Mouse (Mus musculus): ENCODE measurements around the gene Pacsin2. TPM values are rescaled to one million over a fixed set of nuclear protein-coding genes. Genes with fewer than 3 reads are reported as not detected.

Gene Pacsin2
- polyA plus RNA-seq, 1 experiment: 30.5 TPM

GRCm38 (mm10) chr15:83345898-83346529 lies 118.4 kb downstream of the Pacsin2 start:
- H3K27ac ChIP-seq (ENCODE audit: control insufficient read depth, insufficient read depth, low read length): no peak overlapping the region
- TF ChIP-seq POLR2A (IDR thresholded peaks at IDR 0.05; ENCODE audit: control insufficient read depth, extremely low read depth, insufficient read depth, low read length, poor library complexity): no peak
- no peak for TF ChIP-seq CTCF (IDR thresholded peaks at IDR 0.05; ENCODE audit: borderline replicate concordance, control insufficient read depth, extremely low read depth, insufficient read depth, low read length, poor library complexity)
- H3K36me3 ChIP-seq (ENCODE audit: control insufficient read depth, insufficient read depth, low read length): no peaks in the 10 kb centered on the region
- peaks cover 8% of the 10 kb centered on the region for H3K4me1 ChIP-seq (replicated peaks; ENCODE audit: control insufficient read depth, insufficient read depth, low read length)
- H3K27me3 ChIP-seq (ENCODE audit: control insufficient read depth, insufficient read depth, low read length): no peaks in the 10 kb centered on the region
- WGBS: 96% methylated on average over 15 of the region's 15 CpGs
- DNase-seq: no peak
- no peak overlapping the region for H3K4me3 ChIP-seq (ENCODE audit: control insufficient read depth, insufficient read depth, low read length)

- no peak for DNase-seq
- H3K27ac ChIP-seq (ENCODE audit: control insufficient read depth, insufficient read depth, low read length): no peak overlapping the region
These were observed 119.5 kb downstream of the Pacsin2 start for GRCm38 (mm10) chr15:83344956-83345355.

GRCm38 (mm10) chr15:83344157-83344556 lies 120.2 kb downstream of the Pacsin2 start:
- no peaks in the 10 kb centered on the region for H3K4me1 ChIP-seq (replicated peaks; ENCODE audit: control insufficient read depth, insufficient read depth, low read length)
- WGBS: 90% methylated on average over 7 of the region's 7 CpGs
- TF ChIP-seq CTCF (IDR thresholded peaks at IDR 0.05; ENCODE audit: borderline replicate concordance, control insufficient read depth, extremely low read depth, insufficient read depth, low read length, poor library complexity) (no peak), POLR2A (IDR thresholded peaks at IDR 0.05; ENCODE audit: control insufficient read depth, extremely low read depth, insufficient read depth, low read length, poor library complexity) (no peak)
- H3K27me3 ChIP-seq (ENCODE audit: control insufficient read depth, insufficient read depth, low read length): no peaks in the 10 kb centered on the region
- no peak overlapping the region for H3K27ac ChIP-seq (ENCODE audit: control insufficient read depth, insufficient read depth, low read length)
- H3K36me3 ChIP-seq (ENCODE audit: control insufficient read depth, insufficient read depth, low read length): no peaks in the 10 kb centered on the region
- H3K4me3 ChIP-seq (ENCODE audit: control insufficient read depth, insufficient read depth, low read length): no peak overlapping the region
- no peak for DNase-seq

More at GRCm38 (mm10) chr15:83344956-83345355, 119.5 kb downstream of the Pacsin2 start:
- Histone ChIP-seq H3K36me3 (ENCODE audit: control insufficient read depth, insufficient read depth, low read length) (no peaks in the 10 kb centered on the region), H3K27me3 (ENCODE audit: control insufficient read depth, insufficient read depth, low read length) (no peaks in the 10 kb centered on the region), H3K4me1 (replicated peaks; ENCODE audit: control insufficient read depth, insufficient read depth, low read length) (peaks cover 5% of the 10 kb centered on the region), H3K4me3 (ENCODE audit: control insufficient read depth, insufficient read depth, low read length) (no peak overlapping the region)
- no peak for TF ChIP-seq POLR2A (IDR thresholded peaks at IDR 0.05; ENCODE audit: control insufficient read depth, extremely low read depth, insufficient read depth, low read length, poor library complexity)
- 86% methylated on average over 7 of the region's 7 CpGs for WGBS

- no peaks in the 10 kb centered on the region for H3K36me3 ChIP-seq (ENCODE audit: control insufficient read depth, insufficient read depth, low read length)
- DNase-seq: no peak
- TF ChIP-seq CTCF (IDR thresholded peaks at IDR 0.05; ENCODE audit: borderline replicate concordance, control insufficient read depth, extremely low read depth, insufficient read depth, low read length, poor library complexity): no peak
- TF ChIP-seq POLR2A (IDR thresholded peaks at IDR 0.05; ENCODE audit: control insufficient read depth, extremely low read depth, insufficient read depth, low read length, poor library complexity): no peak
- 94% methylated on average over 6 of the region's 6 CpGs for WGBS
- H3K4me3 ChIP-seq (ENCODE audit: control insufficient read depth, insufficient read depth, low read length): no peak overlapping the region
- H3K4me1 ChIP-seq (replicated peaks; ENCODE audit: control insufficient read depth, insufficient read depth, low read length): no peaks in the 10 kb centered on the region
- no peaks in the 10 kb centered on the region for H3K27me3 ChIP-seq (ENCODE audit: control insufficient read depth, insufficient read depth, low read length)
- H3K27ac ChIP-seq (ENCODE audit: control insufficient read depth, insufficient read depth, low read length): no peak overlapping the region
These were observed 125.5 kb downstream of the Pacsin2 start for GRCm38 (mm10) chr15:83338908-83339307.

- TF ChIP-seq POLR2A (IDR thresholded peaks at IDR 0.05; ENCODE audit: control insufficient read depth, extremely low read depth, insufficient read depth, low read length, poor library complexity) (no peak), CTCF (IDR thresholded peaks at IDR 0.05; ENCODE audit: borderline replicate concordance, control insufficient read depth, extremely low read depth, insufficient read depth, low read length, poor library complexity) (no peak)
- H3K27ac ChIP-seq (ENCODE audit: control insufficient read depth, insufficient read depth, low read length): no peak overlapping the region
- H3K36me3 ChIP-seq (ENCODE audit: control insufficient read depth, insufficient read depth, low read length): no peaks in the 10 kb centered on the region
- no peaks in the 10 kb centered on the region for H3K27me3 ChIP-seq (ENCODE audit: control insufficient read depth, insufficient read depth, low read length)
- no peak overlapping the region for H3K4me3 ChIP-seq (ENCODE audit: control insufficient read depth, insufficient read depth, low read length)
- WGBS: 92% methylated on average over 8 of the region's 8 CpGs
- DNase-seq: no peak
- H3K4me1 ChIP-seq (replicated peaks; ENCODE audit: control insufficient read depth, insufficient read depth, low read length): no peaks in the 10 kb centered on the region
These were observed 126.2 kb downstream of the Pacsin2 start for GRCm38 (mm10) chr15:83337903-83338870.

GRCm38 (mm10) chr15:83332373-83332772 lies 132.0 kb downstream of the Pacsin2 start:
- Histone ChIP-seq H3K4me3 (ENCODE audit: control insufficient read depth, insufficient read depth, low read length) (no peak overlapping the region), H3K36me3 (ENCODE audit: control insufficient read depth, insufficient read depth, low read length) (no peaks in the 10 kb centered on the region), H3K4me1 (replicated peaks; ENCODE audit: control insufficient read depth, insufficient read depth, low read length) (no peaks in the 10 kb centered on the region), H3K27me3 (ENCODE audit: control insufficient read depth, insufficient read depth, low read length) (no peaks in the 10 kb centered on the region), H3K27ac (ENCODE audit: control insufficient read depth, insufficient read depth, low read length) (no peak overlapping the region)
- 94% methylated on average over 3 of the region's 3 CpGs for WGBS
- no peak for DNase-seq
- no peak for TF ChIP-seq POLR2A (IDR thresholded peaks at IDR 0.05; ENCODE audit: control insufficient read depth, extremely low read depth, insufficient read depth, low read length, poor library complexity)
- no peak for TF ChIP-seq CTCF (IDR thresholded peaks at IDR 0.05; ENCODE audit: borderline replicate concordance, control insufficient read depth, extremely low read depth, insufficient read depth, low read length, poor library complexity)

Measured in thymus, adult 2 months (tissue).